Mouse (Mus musculus) left cerebral cortex, postnatal 10 days (tissue): ENCODE results near the gene Vtcn1. TPM values are rescaled to one million over a fixed set of nuclear protein-coding genes. Genes with fewer than 3 reads are reported as not detected.

Experiments
- DNase-seq, 2 experiments: peaks; one replicate each; pipeline ENCODE4 v3.0.0; 2021 to 2022; ENCODE audit warnings: low spot score in 2 of 2, mixed read lengths in 1 of 2; ENCODE audit errors: extremely low spot score in 1 of 2
- intact Hi-C: fragments of 180-260 bp; cut with DNase I; formaldehyde crosslinking; loops from one replicate; pipeline ENCODE4 v1.15.1; 2025
- total RNA-seq, 2 experiments: library from RNA; stranded (reverse); gene quantifications; 2 replicates each; pipeline ENCODE4 v1.2.3; 2021

Vtcn1 gene
- total RNA-seq, 2 experiments from 2014 or later, result not detected

DNA sequence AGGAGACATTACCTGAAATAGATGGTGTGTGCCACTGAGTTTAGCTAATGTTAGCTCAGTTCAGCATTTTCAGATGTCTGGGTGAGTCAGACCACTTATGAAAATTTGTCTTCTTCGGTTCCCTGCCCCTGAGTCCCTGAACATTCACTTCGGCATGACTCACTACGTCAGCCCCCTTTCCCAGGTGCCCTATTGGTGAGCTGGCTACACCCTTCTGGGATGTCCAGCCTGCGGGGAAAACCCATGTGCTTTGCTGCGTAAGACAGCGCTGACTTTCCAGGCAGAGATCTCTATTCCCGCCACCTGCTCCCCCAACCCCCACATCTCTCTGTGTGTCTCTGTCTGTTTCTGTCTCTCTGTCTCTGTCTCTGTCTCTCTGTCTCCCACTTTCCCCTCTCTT, 23.1 kb downstream of the Vtcn1 start:
- intact Hi-C loops, result no loop called here
- no peak for DNase-seq

DNA sequence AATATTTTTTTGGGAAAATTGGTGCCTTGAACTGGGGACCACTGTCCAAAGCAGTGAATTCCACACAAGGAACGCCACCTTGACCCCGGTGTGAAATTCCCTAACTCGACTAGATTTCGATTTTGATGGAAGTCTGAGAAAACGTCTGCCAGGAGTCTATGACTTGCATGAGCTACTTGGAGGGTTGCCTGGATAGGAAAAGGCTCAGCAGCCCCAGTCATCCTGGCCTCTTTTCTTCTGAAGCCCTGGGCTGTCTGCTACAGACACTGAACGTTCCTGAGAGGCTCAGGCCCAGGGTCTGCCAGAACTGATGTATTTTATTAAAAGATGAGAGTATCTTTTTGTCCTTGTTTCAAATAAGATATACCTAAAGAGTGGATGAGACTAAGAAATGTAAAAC, 25.2 kb downstream of the Vtcn1 start:
- no peak for DNase-seq

DNA sequence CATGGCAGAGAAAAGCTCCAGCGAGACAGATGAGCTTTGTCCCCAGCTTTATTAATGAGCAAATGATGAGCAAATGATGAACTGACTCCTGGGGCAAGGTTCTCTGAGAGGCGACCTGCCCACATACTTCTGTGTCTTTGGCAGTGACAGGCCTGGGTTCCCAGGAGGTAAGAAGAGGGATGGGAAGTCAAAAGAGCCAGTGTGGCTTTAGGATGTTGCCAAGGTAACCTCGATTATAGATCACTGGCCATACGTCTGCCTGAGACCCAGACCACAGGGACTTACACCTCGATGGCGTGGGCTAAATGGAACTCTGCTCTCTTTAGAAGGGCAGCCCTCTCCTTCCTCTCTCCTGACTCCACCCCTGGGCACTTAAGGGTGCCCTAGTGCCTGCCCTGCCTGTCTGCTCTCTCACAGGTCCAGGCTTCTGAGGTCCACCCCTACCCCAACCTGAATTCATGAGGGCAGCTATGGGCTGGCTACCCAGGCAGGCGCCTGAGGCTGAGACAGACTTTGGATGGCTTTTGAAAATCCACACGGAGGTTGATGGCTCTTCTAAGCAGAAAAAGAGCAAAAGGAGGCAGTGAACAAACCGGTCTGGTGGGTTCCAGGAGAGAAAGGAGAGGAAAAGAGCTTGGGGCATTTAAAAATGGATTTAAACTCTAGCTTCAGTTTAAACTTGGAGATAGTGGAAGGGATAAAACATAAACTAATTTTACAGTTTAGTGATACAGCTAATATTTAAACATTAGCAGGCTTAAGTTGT, 31.0 kb downstream of the Vtcn1 start:
- DNase-seq, result no peak
- intact Hi-C loops, result no loop called here

More for the DNA sequence above, 25.2 kb downstream of the Vtcn1 start:
- intact Hi-C loops, result no loop called here

DNA sequence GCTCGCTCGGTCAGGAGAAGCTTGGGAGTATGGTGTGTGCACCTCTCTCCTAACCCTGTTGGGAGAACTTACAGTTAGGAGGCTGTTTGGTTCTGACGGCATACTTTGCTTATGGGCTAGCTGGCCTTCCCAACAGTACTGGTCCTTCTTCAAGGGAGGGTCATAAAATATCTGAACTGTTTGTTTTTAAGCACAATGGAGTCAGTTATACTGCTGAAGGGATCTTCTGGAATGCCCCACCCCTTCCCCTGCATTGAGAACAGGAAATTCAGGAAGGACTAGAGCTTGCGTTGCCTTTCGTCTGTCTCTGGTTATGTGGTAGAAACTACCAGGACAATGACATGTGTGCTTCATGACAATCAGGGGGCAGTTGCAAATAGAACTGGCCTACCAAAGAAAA, 31.9 kb downstream of the Vtcn1 start:
- intact Hi-C loops, result no loop called here
- DNase-seq, result no peak

DNA sequence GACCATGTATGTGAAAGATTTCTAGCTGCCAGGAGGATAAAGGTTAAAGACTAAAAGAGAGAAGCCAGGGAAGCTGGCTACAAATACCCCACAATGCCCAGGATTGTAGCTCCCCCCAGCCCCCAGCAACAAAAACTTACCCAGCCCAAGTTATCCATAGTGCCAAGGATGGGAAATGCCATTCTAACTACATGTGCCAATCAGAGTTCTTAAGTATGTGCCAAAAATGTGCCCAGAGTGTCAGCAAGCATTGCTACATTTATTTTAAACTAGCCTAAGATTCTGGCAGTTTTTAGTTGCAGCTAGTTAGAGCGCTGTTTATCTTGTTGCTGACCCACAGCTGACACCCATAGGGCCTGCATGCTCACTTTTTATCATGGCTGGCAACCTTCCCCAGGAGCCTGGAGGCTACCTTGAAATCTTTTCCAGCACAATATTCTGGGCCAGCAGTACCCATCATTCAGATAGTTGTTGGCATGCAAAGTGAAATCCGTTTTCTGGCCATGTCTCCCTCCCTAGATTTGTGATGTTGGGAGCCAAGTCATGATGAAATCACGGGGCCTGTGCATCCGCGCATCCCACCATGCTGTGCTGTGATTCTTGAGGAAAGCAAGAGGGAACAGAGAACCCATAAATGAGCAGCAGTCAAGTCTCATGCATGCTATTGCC, 33.2 kb downstream of the Vtcn1 start:
- intact Hi-C loops, result no loop called here

DNA sequence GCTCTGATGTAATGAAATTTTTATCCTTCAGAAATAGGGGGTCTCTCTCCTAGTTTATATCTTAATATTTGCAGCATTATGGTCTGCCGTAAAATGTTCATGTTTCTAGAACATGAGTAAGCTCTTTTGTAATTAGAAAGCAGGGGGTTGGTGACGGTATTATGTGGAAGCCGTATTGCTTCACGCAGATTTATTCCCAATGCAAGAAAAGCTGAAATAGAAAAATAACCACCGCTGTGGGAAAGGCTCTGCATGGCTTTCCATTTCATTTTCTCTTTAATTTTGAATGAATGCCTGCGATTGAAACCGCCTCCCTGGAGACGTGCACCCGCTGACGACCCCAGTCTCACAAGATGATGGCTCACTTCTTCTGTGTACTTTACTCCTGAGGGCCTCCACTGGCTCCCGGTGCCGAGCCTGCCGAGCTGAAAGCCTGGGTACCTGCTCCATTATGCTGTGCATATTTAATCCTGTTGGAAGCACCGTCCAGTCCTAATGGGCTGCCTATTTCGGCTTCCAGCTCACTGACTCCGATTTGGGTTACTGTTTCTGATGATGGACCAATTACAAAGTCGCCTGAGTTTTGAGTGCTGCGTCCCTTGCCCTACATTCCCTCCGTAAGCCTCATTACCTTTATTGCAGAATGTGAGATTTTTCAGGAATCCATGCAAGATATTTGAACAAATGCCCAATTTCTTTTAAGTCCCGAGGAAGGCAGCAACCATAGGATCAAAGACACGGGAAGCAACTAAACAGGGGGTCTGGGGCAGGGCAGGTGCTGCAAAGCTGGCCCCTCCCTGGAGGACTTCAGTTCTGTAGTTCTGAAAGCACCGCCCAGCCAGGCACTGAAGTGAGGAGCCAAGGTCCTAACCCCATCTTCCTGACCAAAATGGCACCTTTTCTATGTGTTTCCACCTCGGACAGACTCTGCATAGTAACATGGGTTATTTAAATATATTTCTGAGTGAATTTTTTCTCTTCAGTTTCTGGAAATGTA, 36.3 kb downstream of the Vtcn1 start:
- intact Hi-C loops, result no loop called here

More for the DNA sequence above, 33.2 kb downstream of the Vtcn1 start:
- DNase-seq, result no peak

DNA sequence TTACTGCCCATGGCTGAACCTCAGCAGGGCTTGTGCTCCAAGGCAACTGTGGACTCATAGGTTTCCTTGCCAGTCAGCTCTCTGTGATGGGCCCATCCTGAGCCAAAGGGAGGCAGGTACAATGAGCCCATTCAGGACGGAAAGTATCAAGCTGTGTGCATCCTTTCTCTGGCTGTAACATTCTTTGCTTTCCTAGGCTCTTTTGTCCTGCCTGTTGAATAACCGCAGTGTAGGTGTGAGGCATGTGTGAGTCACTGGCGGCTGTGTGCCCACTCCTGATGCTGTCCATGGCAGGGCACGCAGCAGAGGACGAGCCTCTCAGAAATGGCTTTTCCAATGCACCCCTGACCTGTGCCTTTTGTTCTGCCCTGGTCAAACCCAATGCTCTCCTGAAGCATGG, 41.7 kb downstream of the Vtcn1 start:
- intact Hi-C loops, result no loop called here
- DNase-seq, result no peak

More for the DNA sequence above, 36.3 kb downstream of the Vtcn1 start:
- DNase-seq, result peak in 1 of 2 experiments; percentile 56

DNA sequence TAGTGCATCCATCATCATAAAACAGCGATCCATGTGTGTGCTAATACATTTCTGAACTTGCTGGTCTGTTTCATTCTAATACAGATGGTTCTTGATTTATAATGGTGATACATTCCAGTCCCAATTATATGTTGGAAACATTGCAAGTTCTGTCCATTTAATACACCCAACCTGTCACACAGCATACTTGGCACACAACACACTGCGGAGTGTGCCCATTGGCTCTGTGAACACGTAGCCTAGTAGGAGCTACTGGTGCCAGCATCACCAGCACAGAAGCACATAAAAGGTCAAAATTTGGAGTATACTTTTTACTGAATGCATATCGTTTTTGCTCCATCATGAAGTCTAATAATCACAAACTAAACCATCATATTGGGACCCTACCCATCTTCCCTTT, 51.8 kb downstream of the Vtcn1 start:
- intact Hi-C loops, result no loop called here

DNA sequence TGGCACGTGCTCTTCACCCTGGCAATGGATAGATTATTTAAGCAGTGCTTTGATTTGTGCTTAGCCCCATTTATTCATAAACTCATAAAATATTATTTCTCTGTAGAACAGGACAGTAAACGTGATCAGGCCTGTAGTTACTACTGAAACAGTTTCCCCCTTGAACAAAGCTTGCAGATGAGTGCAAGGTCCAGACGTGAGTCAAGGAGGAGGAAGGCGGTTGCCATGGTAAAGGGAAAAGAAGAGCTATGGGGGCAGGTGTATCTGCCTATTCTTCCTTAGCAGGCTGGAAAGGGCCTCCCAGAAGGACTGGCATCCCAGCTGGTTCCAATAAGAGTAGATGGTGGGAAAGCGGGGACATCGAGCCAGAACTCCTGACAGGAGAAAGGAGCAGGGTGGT, 56.1 kb downstream of the Vtcn1 start:
- no peak for DNase-seq
- intact Hi-C loops, result no loop called here

More for the DNA sequence above, 51.8 kb downstream of the Vtcn1 start:
- no peak for DNase-seq

DNA sequence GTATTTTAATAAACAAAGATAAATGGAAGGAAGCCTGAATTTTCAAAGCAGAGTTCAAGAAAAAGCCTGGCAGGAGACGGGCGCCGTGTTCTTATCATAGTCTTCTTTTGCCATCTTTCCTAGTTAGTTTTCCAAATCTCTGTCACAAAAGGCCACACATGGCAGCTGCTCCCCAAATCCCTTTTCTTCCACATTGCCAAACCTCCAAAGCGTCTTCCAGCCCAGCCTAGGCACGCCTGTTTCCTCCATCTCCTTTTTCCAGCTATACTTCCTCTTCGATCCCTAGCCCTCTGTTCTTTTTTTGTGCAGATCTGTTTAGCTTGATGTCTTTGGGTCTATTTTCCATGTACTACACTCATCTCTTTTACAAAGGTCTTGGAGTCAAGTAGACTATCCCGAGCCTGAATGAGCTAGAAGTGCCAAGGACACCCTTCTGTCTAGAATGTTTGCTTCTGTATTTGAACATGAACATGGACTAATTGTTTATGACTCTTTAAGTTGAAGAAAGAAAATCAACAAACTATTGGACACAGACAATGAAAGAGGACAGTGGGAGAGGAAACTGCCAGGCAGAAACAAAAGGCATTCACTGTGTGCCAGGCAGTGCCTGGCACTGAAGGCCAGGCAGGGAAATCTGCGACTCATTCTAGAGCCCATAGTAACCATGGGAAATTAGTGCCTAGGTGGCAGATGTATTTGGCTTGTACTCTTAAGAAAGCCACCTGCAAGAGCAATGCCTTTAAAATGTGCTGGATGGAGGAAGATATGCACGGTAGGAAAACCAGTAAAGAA, 56.8 kb downstream of the Vtcn1 start:
- no peak for DNase-seq
- intact Hi-C loops, result no loop called here

DNA sequence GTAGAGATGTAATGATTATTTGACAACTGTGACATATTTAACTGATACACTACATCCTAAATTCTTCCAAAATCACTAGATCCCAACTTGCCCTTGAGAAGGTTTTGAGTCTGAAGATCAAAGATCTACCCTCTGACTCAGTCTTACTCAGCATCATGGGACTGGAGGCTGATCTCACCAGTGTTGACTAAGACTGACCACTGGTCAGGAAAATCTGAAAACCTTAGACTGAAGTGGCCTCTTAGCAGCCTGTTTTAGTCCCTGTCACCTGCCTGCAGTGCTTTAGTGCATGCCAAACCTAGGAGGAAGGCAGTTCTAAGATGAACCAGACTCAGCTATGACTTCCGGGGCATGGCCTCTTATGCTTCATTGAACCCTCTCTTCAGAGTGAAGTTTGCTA, 64.0 kb downstream of the Vtcn1 start:
- intact Hi-C loops, result no loop called here
- no peak for DNase-seq

DNA sequence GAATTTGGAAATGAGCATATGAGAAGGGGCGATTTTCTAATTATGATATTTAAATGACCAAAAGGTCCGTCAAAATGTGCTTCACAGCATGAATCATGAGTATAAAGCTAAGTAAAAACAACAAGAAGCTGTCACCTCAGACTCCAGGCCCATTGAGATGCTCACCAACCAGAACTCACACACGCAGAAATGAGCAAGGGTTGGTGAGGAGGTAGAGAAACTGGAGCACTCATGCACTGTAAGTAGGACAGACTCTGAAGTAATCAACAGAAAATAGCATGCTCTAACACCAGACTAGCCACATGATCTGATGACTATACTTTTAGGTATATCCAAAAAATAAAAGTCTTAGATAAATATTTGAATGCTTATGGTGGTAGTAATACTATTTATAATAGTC, 65.1 kb downstream of the Vtcn1 start:
- no peak for DNase-seq
- intact Hi-C loops, result no loop called here

DNA sequence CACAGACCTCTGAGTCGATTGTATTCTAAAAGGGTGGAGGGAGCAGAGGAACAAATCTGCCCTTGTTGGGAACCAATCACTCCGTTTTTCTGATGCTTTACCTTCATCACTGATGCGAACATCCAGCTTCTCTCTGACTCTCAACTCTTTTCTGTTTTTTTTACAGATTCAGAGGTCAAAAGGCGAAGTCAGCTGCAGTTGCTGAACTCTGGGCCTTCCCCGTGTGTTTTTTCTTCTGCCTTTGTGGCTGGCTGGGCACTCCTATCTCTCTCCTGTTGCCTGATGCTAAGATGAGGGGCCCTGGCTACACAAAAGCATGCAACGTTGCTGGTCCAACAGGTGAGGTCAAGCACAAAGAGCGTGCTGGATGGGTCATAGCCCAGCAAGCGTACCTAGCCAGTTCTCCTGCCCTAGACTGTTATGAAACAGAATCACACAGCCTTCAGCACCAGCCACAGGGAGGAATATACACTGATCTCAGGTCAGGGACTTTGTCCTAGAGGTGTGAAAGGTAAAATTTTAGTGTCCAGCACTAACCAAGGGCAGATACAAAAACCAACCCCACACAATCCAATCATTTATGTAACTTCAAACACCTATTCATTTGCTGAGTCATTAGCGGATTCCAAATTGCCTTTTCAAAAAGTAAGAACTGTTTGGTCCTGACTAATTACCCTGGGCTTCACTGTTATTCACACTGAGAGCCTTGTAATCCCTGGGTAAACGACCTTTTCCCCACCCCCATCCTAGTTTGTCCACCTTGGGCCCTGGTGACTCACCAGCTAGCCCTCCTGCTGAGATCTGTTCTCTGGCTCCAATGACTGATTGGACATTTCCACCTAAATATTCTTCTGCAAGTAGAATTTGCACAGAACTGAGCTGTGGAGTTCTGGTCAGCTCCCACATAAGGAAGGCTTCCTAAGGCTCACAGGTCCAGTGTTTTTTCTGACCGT, 67.4 kb downstream of the Vtcn1 start:
- intact Hi-C loops, result no loop called here
- no peak for DNase-seq

DNA sequence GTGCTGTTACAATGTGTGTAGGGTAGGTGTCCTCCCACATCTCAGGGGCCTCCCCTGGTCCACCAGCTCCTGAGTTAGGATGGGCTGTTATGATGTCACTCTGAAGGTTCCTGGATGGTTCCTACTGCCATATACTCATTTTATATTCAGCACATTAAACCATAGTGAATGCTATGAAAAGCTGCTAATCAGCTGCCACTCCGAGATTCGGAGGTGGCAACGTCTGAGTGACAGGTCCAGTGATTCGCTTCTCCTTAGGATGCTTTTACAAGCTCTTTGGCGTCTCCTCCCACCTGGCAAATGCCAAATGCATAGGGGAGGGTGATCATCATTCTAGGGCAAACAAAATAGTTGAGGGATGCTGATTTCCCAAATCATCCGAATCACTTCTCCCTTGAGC, 70.2 kb downstream of the Vtcn1 start:
- DNase-seq, result no peak
- intact Hi-C loops, result no loop called here

DNA sequence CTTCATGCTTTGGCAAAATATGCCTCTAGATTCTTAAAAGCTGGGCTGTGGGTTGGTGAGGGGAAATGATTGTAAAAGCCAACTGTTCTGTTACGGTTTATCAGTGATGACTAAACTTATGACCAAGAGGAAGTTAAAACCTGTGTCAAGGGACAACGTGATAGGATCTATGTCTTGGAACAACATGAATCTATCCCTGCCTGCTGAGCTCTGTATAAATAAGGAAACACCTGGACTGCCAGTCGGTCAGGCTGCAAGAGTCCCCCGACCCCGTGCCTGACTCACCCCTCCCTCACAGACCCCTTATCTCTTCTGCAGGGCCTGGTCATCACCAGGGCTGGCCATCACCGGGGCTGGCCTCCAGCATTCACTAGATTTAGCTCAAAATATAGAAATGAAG, 80.9 kb downstream of the Vtcn1 start:
- no peak for DNase-seq
- intact Hi-C loops, result loop anchor here (5.0 kb wide), 1 partner anchor 139 kb away; no protein-coding TSS in a partner anchor

DNA sequence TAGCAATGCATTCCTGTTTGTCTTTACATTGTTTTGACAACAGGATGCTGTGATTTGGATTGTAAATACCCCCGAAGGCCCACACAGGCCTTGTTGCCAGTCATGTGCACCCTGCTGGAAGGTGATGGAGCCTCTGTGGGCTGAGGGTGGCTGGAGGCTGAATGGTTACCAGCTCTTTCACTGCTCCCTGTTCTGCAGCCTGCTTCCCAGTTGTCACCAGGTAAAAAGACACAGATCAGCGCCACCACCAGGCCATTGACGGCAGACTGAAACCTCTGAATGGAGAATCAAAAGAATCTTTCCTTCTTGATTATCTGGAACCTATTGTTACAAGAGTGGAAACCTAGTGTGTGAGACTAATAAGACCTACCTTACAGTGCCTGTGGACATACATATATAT, 81.7 kb downstream of the Vtcn1 start:
- DNase-seq, result peak in 1 of 2 experiments; percentile 35
- intact Hi-C loops, result loop anchor here (5.0 kb wide), 1 partner anchor 140 kb away; no protein-coding TSS in a partner anchor

DNA sequence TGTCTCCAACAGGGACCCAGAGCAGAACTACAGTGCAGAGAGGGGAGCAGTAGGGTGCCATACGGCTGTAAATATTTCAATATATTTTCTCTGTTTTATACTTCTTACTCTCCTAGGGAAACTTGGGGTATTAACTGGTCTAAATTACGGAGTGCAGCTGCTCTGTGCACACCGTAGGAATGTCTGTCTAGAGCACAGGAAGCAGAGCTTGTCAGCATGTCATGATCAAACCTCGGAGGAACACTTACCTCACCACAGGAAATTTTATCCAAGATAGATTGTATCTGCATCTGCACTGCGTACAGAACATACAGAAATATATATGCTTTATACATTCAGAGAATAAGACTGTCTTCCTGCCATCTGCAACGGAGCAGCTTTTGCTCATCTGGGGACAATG, 83.3 kb downstream of the Vtcn1 start:
- intact Hi-C loops, result loop anchor here (5.0 kb wide), 1 partner anchor 141 kb away; no protein-coding TSS in a partner anchor
- DNase-seq, result no peak
